Mouse (Mus musculus): ENCODE measurements around the gene Zbtb26. TPM values are rescaled to one million over a fixed set of nuclear protein-coding genes. Genes with fewer than 3 reads are reported as not detected.

Gene Zbtb26
- 0.11 and 0.15 TPM in 2 replicates for polyA plus RNA-seq (2012; rRNA removed)

GRCm38 (mm10) chr2:37442611-37443591, at the start of gene Zbtb26, which contains the start of the genes Zbtb6 and Rabgap1:
Gene Zbtb26, minus strand, starts transcription at chr2:37443135.
Gene Zbtb6, minus strand, starts transcription at chr2:37443171.
Gene Rabgap1, plus strand, starts transcription at chr2:37443279.

DNA sequence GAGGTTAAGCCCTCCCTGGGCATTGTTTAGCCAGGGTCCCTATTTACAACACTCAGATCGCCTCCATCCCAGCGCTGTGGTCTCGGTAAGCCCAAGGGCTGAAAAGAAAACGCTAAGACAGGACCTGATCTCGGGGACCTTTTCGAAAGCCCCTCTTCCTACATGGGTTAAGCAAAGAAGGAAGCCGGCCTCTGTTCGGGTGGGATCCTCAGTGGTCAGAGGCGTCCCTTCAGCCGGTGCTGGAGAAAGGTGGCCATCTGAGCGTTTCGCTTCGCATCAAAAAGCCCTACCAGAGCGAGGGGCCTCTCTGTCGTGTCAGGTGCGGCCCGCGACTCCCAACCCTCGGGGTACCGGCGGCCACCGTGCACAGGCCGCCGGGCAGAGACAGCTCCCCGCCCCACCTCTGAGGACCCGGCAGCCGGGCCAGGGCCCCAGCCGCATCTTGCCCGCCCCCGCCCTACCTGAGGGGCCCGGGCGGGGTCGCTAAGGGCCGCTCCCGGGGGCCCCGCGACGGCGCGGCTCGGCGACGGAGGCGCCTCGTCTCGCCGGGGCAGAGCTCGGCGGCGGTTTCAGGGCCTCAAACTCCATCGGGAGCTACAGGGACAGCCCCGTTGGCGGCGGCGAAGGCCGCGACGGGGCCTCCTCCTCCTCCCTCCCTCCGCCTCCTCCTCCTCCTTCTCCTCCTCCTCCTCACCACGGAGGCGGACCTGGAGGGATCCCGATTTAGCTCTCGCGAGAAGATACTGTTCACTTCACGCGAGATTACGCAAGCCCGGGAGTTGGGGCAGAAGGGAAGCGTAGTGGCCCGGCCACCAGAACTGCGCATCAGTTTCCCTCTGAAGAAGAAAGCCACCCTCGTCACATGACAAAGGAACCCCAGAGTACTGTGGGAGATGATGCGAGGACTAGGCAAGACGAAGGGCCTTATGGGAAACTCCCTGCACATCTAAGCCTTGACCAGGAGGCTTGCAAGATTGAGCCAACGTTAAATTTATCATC, 20.3 kb downstream of the Zbtb26 start, which contains the start of gene Rc3h2:
Gene Rc3h2, minus strand, starts transcription at position 598 of the 999 bp plus-strand sequence.

Other genes starting within 250 kb of the Zbtb26 start
- not detected in 2 replicates for gene Olfr366, start 231.6 kb downstream of the Zbtb26 start, polyA plus RNA-seq (2012; rRNA removed)
- not detected in 2 replicates for gene Olfr368, start 116.6 kb downstream of the Zbtb26 start, polyA plus RNA-seq (2012; rRNA removed)
- 0.95 and 1.9 TPM in 2 replicates for gene Pdcl, start 83.8 kb downstream of the Zbtb26 start, polyA plus RNA-seq (2012; rRNA removed)
- 0.81 and 1.3 TPM in 2 replicates for gene Rc3h2, start 20.2 kb downstream of the Zbtb26 start, polyA plus RNA-seq (2012; rRNA removed)
- 0.14 and 0.28 TPM in 2 replicates for gene Zbtb6, start within 50 bp of the Zbtb26 start, polyA plus RNA-seq (2012; rRNA removed)
- gene Rabgap1, start 144 bp upstream of the Zbtb26 start, polyA plus RNA-seq (2012; rRNA removed): 1.2 and 1.8 TPM in 2 replicates
- 0.06 and 0.10 TPM in 2 replicates for gene Gpr21, start 73.2 kb upstream of the Zbtb26 start, polyA plus RNA-seq (2012; rRNA removed)